Mouse (Mus musculus) lung, postnatal 14 days (tissue): ENCODE measurements around the gene Mum1.

ENCODE experiments used
- DNase-seq: peaks from one replicate; pipeline ENCODE4 v3.0.0; 2021

Mum1 gene

DNA sequence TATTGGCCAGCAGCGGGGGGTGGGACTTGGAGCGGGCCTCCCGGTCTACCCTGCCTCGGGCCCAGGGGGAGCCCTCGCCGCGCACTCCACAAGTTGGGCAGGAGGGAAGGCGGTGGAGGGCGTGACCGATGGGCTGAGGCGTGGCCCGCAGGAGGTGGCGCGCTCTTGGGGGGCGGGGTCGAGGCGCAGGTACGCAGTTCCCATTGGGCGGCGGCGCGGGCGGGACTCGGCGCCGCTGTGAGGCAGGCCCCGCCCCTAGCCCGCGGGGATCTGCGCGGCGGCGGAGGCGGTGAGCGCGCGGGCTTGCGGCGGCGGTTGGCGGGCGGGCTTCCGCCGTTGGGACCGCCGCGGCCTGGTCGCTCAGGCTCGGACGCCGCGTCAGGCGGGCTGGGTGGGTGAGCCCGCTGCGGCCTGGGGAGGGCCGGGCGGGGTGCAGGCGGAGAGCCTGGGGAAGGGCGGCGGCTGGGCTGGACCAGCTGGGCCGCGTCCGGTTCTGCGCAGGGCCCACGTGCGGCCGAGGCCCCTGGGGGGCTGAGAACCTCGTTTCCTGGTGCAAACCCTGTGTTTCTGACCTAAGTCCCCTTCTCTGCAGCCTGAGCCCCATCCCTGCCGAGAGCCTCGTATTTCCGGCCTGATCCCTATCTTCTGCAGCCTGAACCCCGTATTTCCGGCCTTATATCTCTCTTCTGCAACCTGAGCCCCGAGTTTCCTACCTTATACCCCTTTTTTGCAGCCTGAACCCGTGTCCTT lies at the start of gene Mum1:
Mum1 (plus strand) TSS at position 19 of the 750 bp plus-strand sequence.
- DNase-seq = peak; percentile 99

DNA sequence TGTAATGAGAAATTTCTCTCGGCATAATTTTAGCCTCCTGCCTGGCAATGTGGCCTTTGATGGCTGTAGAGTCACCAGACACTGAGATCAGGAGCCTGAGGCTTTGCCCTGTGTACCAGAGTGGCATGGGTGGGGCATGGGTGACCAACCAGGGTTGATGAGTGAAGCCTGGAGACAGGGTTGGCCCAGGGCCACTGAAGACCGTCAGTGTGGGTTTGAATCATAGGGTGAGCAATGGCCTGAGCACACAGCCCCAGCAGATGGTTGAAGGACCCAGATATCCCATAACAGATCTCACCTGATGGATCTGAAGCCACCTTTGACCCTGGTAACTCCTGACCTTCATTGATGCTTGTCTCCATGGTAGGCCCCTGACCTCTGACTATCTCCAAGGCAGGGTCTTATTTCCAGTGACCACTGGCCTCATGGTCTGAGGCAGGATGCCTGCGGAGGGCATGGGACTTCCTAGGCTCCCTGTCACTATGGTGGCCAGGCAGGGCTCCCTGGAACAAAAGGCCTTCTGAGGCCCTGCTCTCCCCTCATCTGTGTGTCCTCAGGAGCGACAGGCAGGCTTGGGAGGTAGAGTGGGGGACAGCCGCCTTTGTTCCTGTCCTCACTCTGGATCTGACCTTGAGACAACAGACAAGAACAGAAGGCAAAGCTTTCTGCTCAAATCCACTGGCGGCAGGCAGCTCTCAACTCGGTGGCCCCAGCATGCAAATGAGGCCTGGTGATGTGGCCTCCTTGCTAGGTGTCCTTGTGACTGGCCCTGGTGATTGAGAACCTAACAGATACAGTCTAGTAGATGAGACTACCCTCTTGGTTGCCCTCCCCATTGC lies 48.6 kb upstream of the Mum1 start:
- DNase-seq = no peak

DNA sequence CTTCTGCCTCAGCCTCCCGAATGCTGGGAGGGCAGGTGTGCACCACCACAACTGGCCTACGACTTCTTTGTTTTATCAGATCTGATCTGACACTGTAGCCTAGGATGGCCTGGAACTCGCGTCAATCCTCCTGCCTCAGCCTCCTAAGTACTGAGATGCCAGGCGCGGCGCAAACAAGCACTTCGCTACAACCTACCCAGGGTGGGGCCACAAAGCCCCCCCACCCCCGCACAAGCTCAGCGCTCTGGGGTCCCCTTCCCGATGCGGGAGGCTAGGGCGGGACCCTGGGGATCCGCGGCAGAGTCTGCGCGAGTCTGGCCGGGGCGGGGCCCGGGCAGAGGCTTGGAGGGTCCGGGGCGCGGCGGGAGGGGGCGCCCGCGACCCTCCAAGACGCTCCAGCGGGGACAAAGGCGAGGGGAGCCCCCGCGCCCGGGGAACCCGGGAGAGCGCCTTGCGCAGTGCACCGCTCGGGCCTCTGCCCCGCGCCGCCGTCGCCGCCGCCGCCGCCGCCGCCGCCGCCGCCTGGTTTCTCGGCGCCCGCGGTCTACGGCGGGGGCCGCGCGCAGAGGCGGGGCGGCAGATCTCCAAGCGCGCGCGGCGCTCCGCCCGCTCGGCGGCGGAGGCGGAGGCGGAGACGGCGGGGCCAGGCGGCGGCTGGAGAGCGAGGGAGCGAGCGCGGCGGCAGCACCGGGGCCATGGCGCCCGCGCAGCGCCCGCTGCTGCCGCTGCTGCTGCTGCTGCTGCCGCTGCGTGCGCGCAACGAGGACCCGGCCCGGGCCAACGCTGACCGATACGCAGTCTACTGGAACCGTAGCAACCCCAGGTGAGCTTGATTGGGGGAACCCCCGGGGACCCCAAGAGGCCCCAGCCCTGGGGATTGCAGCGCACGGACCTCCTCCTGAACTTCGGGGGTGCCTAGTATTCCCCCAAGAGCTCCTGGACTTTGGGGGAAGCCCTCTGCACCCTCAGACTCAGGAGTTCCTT lies 46.9 kb upstream of the Mum1 start, which contains the start of gene Efna2:
Efna2 (plus strand) TSS at position 415 of the 984 bp plus-strand sequence.
- DNase-seq = peak; percentile 37

DNA sequence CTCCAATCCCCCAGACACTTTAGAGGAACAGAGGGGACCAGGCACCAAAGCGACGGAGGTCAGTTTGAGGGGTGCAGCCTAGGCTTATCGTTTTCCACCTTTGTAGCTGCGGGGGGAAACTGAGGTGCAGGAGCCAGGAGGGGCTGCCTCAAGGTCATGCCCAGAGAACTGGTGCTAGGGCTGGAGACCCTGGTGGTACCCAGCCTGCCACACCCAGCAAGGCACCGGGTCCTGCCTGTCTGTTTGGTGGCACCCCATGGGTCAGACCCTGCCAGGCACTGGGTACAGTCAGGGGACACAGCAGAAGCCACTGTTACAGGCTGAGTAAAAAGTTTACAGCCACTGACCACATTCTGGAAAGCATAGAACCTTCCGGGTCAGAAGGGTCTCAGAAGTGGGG lies 45.9 kb upstream of the Mum1 start:
- DNase-seq = no peak

DNA sequence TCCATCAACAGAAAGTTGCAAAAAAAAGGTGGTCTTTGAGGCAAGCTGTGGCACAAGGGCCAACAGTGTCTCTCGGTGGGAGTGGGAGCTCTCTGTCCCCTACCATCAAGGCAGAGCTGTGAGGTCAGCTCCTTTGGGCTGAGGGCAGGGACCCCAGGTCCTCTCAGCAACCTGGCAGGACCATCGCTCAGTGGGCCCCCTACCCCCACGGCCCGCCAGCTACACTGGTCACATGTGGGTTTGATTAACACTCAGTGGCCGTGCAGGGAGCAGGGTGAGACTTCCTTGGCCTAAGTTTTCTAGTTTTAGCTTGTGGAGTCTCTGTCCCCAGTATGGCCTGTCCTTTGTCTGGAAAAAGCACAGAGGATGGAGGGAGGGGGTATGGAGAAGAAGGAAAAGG lies 45.4 kb upstream of the Mum1 start:
- no peak for DNase-seq

DNA sequence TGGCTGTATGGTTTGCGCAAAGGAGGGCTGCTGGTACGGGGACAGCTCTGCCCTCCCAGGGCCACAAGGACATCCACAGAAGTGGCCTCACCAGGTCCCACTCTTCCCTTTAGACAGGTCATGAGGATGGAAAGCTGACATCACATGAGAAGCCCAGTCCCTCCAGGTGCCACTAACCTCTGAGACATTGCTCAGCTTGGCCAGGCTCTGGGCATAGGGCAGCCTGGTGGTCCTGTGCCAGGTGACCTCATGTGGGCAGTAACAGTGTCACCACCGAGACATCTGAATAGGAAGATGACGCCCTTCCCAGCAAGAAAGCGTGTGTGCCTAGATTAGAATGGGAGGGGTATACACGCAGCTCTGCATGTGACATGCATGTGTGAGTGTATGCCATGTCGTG lies 43.7 kb upstream of the Mum1 start:
- DNase-seq = no peak

DNA sequence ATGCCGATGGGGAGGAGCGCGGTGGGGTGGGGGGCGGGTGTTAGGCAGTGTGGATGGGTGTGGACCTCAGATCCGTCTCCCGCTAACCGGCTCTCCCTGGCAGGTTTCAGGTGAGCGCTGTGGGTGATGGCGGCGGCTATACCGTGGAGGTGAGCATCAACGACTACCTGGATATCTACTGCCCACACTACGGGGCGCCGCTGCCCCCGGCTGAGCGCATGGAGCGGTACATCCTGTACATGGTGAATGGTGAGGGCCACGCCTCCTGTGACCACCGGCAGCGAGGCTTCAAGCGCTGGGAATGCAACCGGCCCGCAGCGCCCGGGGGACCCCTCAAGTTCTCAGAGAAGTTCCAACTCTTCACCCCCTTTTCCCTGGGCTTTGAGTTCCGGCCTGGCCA lies 39.6 kb upstream of the Mum1 start:
- DNase-seq = no peak

DNA sequence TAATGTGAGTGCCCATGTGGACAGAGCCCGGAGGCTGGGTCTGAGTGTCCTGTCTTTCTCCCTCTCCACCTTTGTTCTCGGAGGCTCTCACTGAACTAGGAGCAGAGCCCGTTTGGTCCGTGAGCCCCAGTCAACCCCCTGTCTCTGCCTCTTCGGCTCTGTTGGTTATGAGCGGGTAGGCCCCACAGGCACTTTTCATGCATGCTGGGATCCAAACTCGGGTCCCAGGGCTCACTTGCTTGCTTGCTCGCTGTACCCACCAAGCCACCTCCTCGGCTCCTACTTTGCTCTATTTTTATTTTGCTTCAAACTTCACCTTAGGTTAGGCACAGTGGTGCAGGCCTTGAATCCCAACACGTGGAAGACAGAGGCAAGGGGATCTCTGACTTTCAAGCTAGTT lies 38.5 kb upstream of the Mum1 start:
- no peak for DNase-seq

DNA sequence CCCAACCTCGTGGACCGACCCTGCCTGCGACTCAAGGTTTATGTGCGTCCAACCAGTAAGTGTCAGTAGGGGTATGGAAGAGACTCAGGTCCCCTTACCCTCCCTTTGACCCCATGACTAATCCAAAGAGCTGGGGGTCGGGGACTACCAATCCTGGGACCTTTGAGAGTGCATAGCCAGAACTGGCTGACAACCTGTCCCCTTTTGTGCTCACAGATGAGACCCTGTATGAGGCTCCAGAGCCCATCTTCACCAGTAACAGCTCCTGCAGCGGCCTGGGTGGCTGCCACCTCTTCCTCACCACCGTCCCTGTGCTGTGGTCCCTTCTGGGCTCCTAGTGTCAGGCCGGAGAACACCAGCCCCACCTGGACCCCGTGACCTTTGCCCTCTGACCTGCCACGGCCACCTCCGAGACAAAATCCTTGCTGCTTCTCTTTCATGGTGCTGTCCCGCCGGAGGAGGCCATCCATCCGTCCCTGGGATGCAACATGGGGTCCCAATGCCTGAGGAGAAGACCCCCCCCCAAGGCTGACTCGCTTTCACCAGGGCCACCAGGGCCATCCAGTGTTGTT lies 37.7 kb upstream of the Mum1 start:
- no peak for DNase-seq

DNA sequence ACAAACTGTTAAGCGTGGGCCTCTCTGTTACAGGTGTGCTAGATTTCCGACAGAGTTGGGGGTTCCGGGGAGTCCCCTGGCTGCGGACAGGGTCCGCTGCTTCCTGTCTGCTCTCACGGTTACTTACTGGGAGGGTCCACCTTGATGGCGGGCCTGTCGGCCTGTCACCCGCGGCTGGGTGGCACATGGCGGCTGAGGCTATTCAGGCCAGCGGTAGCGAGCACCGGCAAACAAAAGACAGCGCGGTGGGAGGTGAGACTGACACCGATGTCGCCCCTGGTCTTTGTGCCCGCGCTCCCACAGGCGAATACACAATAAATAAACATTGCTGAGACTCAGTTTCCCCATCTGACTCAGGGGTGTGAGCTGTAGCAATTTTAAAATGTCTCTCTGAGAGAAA lies 36.2 kb upstream of the Mum1 start:
- DNase-seq = no peak

DNA sequence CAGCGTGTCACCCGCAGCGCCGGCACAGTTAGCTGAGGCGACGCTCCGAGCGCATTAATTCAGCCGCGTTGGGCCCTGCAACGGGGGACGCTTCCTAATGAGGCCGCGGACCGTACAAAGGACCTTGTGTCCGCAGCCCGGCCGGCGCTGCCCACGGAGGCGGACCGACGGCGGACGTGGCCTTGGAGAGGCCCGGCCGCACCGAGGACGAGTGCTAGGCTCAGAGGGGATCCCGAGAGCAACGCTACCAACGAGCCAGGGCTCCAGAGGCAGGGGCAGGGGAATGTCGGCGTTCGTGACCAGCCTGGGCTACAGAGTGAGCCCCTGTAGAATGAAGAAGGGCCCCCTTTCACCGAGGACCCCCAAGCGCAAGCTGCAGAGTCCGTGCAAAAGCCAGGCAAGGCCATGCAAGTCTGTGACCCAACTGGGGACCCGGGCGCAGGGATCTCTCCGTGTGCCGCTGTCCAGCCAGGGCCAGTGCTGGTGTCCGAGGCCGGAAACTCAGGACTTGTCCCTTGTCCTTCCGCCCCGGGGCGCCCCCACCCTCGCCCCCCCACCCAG lies 35.7 kb upstream of the Mum1 start:
- peak; percentile 45 for DNase-seq

DNA sequence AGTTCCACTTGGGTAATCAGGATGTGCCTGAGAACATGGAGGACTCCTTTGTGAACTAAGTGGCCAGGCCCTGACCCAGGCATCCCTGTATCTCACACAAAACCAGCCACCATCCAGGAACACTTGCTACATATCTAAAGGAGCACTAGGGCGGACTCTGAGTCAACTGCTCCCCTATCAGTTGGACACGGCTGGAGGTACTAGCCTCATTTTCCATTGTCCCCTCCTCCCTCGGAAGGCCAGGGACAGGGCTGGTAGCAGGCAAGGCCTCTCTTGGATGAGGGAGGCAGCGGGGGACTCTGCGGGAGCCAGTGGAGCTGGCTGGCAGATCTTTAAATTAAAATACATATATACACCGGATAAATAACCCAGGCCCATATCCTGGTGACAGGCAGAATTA lies 32.3 kb upstream of the Mum1 start:
- no peak for DNase-seq

DNA sequence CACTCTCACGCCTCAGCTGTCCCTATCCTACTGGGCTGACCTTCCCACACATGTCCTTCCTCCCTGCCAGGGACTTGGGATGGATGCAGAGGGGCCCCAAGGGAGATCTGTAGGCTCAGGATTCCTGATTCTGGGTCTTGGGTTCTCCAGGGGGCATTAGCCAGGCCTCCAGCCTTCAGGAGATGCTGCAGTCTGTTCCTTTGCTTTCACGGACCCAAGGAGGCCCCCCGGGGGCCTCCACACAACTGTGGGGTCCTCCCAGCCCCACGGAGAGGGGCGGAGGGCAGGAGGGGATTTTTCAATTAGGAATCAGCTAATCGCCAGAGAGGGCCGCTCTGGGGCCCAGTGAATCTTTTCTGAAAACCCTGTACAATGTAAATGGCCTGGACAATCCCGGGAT lies 31.8 kb upstream of the Mum1 start:
- no peak for DNase-seq

DNA sequence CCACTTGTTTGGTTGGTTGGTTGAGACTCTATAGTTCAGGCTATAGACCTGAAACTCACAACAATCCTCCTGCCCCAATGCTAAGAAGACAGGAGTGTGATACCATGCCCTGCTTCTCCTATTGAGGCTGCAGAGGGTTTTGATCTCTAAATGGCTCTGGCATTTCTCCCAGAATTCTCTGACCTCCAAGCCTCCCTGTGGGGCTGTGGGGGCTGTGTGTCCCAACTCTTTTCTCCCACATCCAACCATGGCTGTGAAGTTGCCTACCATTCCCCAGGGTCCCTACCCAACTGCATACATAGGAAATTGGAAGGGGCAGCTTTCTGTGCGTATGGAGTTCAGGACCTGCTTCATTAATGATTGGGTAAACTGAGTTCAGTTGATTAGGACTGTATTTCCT lies 30.1 kb upstream of the Mum1 start:
- DNase-seq = no peak

DNA sequence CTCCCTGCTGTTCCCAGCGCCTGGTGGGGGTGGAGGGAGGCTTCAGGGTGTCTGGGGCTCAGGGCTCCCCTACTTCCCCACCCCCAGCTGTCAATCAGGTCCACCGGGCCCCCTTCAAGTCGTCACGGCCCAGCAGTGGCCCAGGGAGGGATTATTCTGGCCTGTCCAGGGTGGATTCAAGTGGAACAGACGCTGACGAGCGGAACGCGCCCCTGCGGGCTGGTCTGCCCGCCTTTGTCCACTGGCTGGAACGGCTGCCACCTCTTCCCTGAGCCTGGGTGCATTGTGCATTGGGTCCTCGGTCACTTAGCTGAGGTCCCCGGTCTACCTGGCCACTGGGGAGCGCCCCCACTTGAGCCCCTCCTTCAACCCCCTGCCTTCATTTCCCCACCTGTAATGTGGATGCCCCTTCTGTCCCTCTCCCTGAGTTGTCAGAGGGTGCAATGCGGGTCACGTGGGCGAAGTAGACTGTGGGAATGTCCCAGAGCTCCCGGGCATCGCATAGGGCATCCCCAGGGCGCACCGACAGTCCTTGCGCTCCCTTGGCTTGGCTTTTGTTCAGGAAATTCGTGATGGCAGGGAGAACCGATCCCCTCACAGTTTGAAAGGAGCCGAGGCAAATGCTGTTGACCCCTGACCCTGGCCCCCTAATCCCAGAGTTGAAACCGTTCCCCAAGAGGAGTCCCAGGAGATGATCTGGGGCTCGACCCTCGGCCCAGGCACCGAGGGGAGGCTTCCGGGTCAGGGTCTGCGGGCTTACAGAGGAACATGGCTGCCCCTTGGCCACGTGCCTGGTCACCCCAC lies 29.3 kb upstream of the Mum1 start:
- no peak for DNase-seq

DNA sequence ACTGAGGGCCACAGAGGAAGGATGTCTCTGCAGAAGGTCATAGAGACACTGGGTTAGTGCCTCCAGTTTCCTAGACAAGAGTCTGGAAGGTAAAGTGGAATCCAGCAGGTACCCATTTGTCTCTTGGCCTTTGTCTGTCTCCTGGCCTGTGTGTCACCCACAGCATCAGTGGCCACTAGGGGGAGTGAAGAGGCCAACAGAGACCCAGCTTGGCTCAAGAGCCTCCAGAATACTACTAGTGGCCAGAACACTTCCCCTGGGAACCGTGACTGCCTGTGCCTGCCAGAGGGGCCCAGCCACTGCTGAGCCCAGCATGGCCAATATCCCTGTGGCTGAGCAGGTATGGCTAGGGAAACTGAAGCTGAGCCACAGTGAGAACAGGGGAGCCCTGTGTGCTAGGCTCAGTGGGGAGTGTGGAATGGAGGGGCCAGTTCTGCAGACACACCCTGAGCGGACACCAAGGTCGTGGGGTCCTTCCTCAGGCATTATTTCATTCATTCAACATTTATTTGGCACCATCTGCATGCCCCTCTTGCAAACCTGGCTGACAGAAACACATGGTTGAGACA lies 26.7 kb upstream of the Mum1 start:
- peak; percentile 91 for DNase-seq

DNA sequence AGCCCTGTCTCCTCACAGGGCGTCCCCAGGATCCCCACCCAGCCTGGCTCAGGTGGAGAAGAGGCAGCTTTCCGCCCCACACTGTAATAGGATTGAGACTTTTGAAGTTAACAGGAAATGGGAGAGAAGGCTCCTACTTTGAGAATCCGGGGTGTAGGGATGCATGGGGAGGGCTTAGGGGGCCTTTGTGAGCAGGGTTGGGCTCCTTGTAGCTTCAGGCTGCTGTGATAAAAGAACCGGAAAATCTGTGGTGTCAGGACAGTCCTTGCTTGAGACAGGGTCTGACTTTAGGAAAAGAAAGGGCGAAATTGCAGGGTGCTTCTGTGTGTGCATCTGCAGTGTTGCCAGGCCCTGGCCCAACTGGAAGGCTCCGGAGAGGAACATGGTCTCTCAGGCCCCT lies 25.7 kb upstream of the Mum1 start:
- no peak for DNase-seq

DNA sequence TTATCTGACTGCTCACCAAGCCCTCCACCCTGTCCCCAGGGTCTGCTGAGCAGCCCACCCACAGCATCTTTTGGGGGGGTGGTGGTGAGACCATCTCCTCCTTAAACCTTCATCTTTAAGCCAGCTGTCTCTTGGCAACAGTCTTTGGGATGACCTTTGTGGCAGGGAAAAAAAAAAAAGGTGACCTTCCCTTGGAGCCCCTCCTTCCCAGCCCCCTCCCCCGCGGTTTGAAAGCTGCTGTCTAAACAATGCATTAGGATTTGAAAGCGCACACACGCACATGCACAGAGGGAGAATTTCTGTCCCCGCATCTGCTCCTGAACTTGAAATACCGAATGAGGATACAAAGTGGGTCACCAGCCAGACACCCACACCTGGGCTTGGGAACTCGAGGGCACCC lies 22.2 kb upstream of the Mum1 start:
- no peak for DNase-seq

DNA sequence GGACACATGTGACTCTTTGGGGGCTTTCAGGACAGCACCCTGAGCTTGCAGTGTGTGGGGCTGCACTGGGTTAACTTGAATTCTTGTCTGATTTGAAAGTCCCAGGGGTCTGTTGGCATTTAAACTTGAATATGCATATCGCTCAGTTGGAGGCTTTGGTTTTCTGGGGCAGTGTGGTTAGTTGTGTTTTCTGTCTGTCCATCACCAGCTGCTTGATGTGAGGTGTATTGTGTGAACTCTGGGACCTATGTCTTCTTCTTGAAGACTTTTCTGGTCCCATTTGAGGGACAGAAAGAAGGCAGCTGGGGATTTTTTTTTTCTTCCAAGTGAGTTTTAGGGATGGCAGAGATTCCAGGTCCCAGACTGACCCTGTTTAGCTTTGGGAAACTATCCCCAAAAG lies 19.0 kb upstream of the Mum1 start:
- DNase-seq = no peak

DNA sequence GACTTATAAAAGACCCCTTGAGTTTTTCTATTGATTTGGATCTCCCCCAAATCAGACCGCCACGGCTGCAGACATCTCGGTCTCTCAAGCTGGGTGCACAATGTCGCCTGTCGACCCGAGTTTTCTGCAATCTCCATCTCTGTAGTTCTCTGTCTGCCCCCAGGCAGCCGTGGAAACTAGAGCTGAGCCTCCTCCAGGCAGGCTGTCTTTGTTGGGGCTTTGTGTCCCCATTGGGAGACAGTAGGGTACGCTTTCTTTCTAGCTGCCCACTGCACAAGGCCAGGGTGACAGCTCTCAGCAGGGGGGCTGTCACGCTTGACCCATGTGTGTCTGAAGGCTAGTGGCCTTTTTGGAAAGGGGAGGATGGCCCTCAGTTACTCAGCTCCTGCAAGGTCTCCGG lies 18.6 kb upstream of the Mum1 start:
- no peak for DNase-seq

DNA sequence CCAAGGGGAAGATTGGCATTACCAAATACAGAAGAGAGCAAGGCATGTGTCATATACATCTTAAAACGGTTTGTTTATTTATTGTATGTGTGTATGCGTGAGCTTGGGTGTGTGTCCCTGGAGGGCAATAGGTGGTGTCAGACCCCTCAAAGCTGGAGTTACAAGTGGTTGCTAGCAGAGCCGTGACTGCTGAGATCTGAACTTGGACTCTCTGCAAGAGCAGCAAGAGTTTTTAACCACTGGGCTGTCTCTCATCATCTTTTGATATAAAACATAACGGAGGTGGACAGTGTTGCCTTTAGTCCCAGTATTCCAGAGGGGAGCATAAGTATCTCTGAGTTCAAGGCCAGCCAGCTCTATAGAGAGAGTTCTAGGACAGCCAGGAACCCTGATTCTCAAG lies 18.0 kb upstream of the Mum1 start:
- no peak for DNase-seq
